In genomic region chr2:25115442-25115841, GRCm38 (mm10) we compare ENCODE assay signal across 18 mouse cellular contexts. TPM values are rescaled to one million over a fixed set of nuclear protein-coding genes. Genes with fewer than 3 reads are reported as not detected.
A peak's percentile ranks its signal among the peaks of the same experiment; 100 is the strongest.
DNase-seq lines count a peak whose midpoint lies in the region; ATAC-seq and TF ChIP-seq lines count a peak whose summit lies in the region.
"Had no signal": no experiment of that assay in that cellular context is flagged by ENCODE, and none has a peak within 500 bp of the region (broad histone marks: within the 10 kb centered on the region; RNA-seq: fewer than 3 reads in every experiment).

No protein-coding gene starts in this region.

- no peak overlapping the region for H3K9ac ChIP-seq in hindbrain, postnatal 0 days (replicated peaks; ENCODE audit: low read length)
- H3K9ac ChIP-seq in liver, embryonic 14.5 days (replicated peaks) = peak overlapping the region; percentile 18

- H3K4me2 ChIP-seq in hindbrain, postnatal 0 days (ENCODE audit: low read depth, low read length) = no peak overlapping the region
- H3K4me2 ChIP-seq in liver, embryonic 14.5 days (ENCODE audit: low read depth) = peak overlapping the region; percentile 32

- peaks cover 22% of the 10 kb centered on the region for H3K4me1 ChIP-seq in hindbrain, embryonic 10.5 days (replicated peaks)
- H3K4me1 ChIP-seq in hindbrain, postnatal 0 days (ENCODE audit: insufficient read depth, low read length) = no peaks in the 10 kb centered on the region
- peaks cover 25% of the 10 kb centered on the region for H3K4me1 ChIP-seq in bone marrow macrophage, adult 2 months (ENCODE audit: control insufficient read depth, insufficient read depth, low read length)
- H3K4me1 ChIP-seq in liver, embryonic 14.5 days (replicated peaks; ENCODE audit: control insufficient read depth in 2 of 2, insufficient read depth in 2 of 2, low read length in 1 of 2) = peaks cover 17 to 33% of the 10 kb centered on the region in 2 experiments

- H3K4me3 ChIP-seq in hindbrain, embryonic 10.5 days = no peak overlapping the region
- H3K4me3 ChIP-seq in hindbrain, postnatal 0 days (ENCODE audit: low read length) = no peak overlapping the region
- no peak overlapping the region for H3K4me3 ChIP-seq in bone marrow macrophage, adult 2 months (ENCODE audit: insufficient read depth, low read length)
- H3K4me3 ChIP-seq in liver, embryonic 14.5 days (ENCODE audit: insufficient read depth in 1 of 2, low read depth in 2 of 2, low read length in 2 of 2) = no peak overlapping the region
- H3K4me3 ChIP-seq in left cerebral cortex, adult 2 months = no peak overlapping the region
- H3K4me3 ChIP-seq: gastrocnemius, adult 2 months; heart, embryonic 10.5 days had no signal

- DNase-seq in hindbrain, embryonic 10.5 days (ENCODE audit: low spot score) = no peak
- no peak for DNase-seq in hindbrain, postnatal 0 days (ENCODE audit: low spot score)
- peak; percentile 45 to 56 (median 49) for DNase-seq in liver, embryonic 14.5 days (ENCODE audit: low read depth in 3 of 3, low spot score in 3 of 3)
- peak; percentile 49 for DNase-seq in retina, embryonic 14.5 days (ENCODE audit: low spot score)
- no peak for DNase-seq in cerebellum, postnatal 25 days
- DNase-seq in left cerebral cortex, adult 2 months (ENCODE audit: extremely low spot score in 1 of 2, low spot score in 2 of 2) = no peak
- DNase-seq in right cerebral cortex, postnatal 4 days = no peak
- DNase-seq: gastrocnemius, adult 2 months; kidney, adult 18-20 months; lung, postnatal 4 days; thymus, adult 2 months had no signal

- H3K27ac ChIP-seq in hindbrain, embryonic 10.5 days = peak overlapping the region; percentile 45; the same call in 1 of the 2 replicates
- H3K27ac ChIP-seq in hindbrain, postnatal 0 days = no peak overlapping the region
- peak overlapping the region; percentile 45 for H3K27ac ChIP-seq in bone marrow macrophage, adult 2 months (ENCODE audit: insufficient read depth, low read depth, low read length)
- H3K27ac ChIP-seq in liver, embryonic 14.5 days = peak overlapping the region; percentile 71
- H3K27ac ChIP-seq in left cerebral cortex, adult 2 months = no peak overlapping the region
- H3K27ac ChIP-seq: gastrocnemius, adult 2 months; heart, embryonic 10.5 days had no signal

- intact Hi-C loops in left cerebral cortex, adult 2 months (cut with DNase I) = no loop called here

- TF ChIP-seq EP300 in liver, embryonic 14.5 days (IDR thresholded peaks at IDR 0.05; ENCODE audit: low read depth) = peak; percentile 86

- no peak for TF ChIP-seq CTCF in hindbrain, postnatal 0 days (IDR thresholded peaks at IDR 0.05; ENCODE audit: low read depth)
- no peak for TF ChIP-seq CTCF in bone marrow macrophage, adult 2 months (IDR thresholded peaks at IDR 0.05; ENCODE audit: low read depth, low read length)
- no peak for TF ChIP-seq CTCF in liver, embryonic 14.5 days (IDR thresholded peaks at IDR 0.05; ENCODE audit: low read depth)
- TF ChIP-seq CTCF in left cerebral cortex, adult 2 months (IDR thresholded peaks at IDR 0.05) = no peak

- no peaks in the 10 kb centered on the region; the same call in 1 of the 2 replicates for H3K9me3 ChIP-seq in hindbrain, embryonic 10.5 days
- H3K9me3 ChIP-seq in hindbrain, postnatal 0 days (ENCODE audit: low read length) = no peaks in the 10 kb centered on the region
- no peaks in the 10 kb centered on the region for H3K9me3 ChIP-seq in liver, embryonic 14.5 days (ENCODE audit: control insufficient read depth, low read length)
- H3K9me3 ChIP-seq: heart, embryonic 10.5 days had no signal

- ATAC-seq in hindbrain, postnatal 0 days = no peak
- peak; percentile 82 for ATAC-seq in liver, embryonic 14.5 days (ENCODE audit: insufficient read depth)

- H3K36me3 ChIP-seq in hindbrain, embryonic 10.5 days = no peaks in the 10 kb centered on the region
- H3K36me3 ChIP-seq in hindbrain, postnatal 0 days (ENCODE audit: insufficient read depth, low read length) = no peaks in the 10 kb centered on the region
- H3K36me3 ChIP-seq in liver, embryonic 14.5 days (replicated peaks; ENCODE audit: control insufficient read depth, insufficient read depth, low read depth) = no peaks in the 10 kb centered on the region
- H3K36me3 ChIP-seq: heart, embryonic 10.5 days had no signal

- 67% methylated on average over 2 of the region's 2 CpGs for WGBS in hindbrain, embryonic 10.5 days
- WGBS in hindbrain, postnatal 0 days = 66% methylated on average over 2 of the region's 2 CpGs
- whole genome bisulfite sequencing in liver, embryonic 14.5 days (ENCODE audit: insufficient replicate concordance) = 4% methylated on average over 2 of the region's 2 CpGs

- H3K27me3 ChIP-seq in hindbrain, embryonic 10.5 days (ENCODE audit: insufficient read depth, poor library complexity, severe bottlenecking) = no peaks in the 10 kb centered on the region
- H3K27me3 ChIP-seq in hindbrain, postnatal 0 days (ENCODE audit: insufficient read depth, low read length) = no peaks in the 10 kb centered on the region
- no peaks in the 10 kb centered on the region for H3K27me3 ChIP-seq in liver, embryonic 14.5 days (ENCODE audit: control insufficient read depth, insufficient read depth, low read length)

- TF ChIP-seq POLR2A in bone marrow macrophage, adult 2 months (IDR thresholded peaks at IDR 0.05; ENCODE audit: borderline replicate concordance, low read depth, low read length) = no peak

RNA-seq across cellular contexts. Expression of gene Noxa1, which starts 20.5 kb away (rescaled TPM):
- 0.22 and 0.38 TPM in 2 replicates for polyA plus RNA-seq in hindbrain, embryonic 10.5 days (2016; fragmentation: Nextera tagmentation; extraction: Ambion mirVana)
- total RNA-seq in hindbrain, postnatal 0 days (2014; rRNA removed) = not detected in 2 replicates
- not detected in 2 replicates for polyA plus RNA-seq in hindbrain, postnatal 0 days (2015; fragmentation: Nextera tagmentation; extraction: Ambion mirVana)
- not detected in 2 replicates for polyA plus RNA-seq in bone marrow macrophage, adult 2 months (2012; ENCODE audit: insufficient read depth, insufficient read length, missing spikeins)
- 0.95 and 1.1 TPM in 2 replicates for polyA plus RNA-seq in liver, embryonic 14.5 days (2012; rRNA removed)
- polyA plus RNA-seq in liver, embryonic 14.5 days (2014; fragmentation: Nextera tagmentation; extraction: Ambion mirVana) = 1.2 and 1.8 TPM in 2 replicates
- not detected for total RNA-seq in left cerebral cortex, adult 2 months (2021)
- total RNA-seq: adrenal gland, adult 18-20 months; gastrocnemius, adult 2 months; left cerebral cortex, adult 18-20 months; liver, adult 2 months had no signal
- polyA plus RNA-seq: hindbrain, embryonic 11.5 days had no signal

RNA-seq across cellular contexts. Expression of gene Entpd8, which starts 35.3 kb away (rescaled TPM):
- not detected in 2 replicates for polyA plus RNA-seq in hindbrain, embryonic 10.5 days (2016; fragmentation: Nextera tagmentation; extraction: Ambion mirVana)
- not detected in 2 replicates for total RNA-seq in hindbrain, postnatal 0 days (2014; rRNA removed)
- not detected in 2 replicates for polyA plus RNA-seq in hindbrain, postnatal 0 days (2015; fragmentation: Nextera tagmentation; extraction: Ambion mirVana)
- polyA plus RNA-seq in bone marrow macrophage, adult 2 months (2012; ENCODE audit: insufficient read depth, insufficient read length, missing spikeins) = not detected in 2 replicates
- polyA plus RNA-seq in liver, embryonic 14.5 days (2012; rRNA removed) = 4.9 and 5.3 TPM in 2 replicates
- 2.3 and 3.6 TPM in 2 replicates for polyA plus RNA-seq in liver, embryonic 14.5 days (2014; fragmentation: Nextera tagmentation; extraction: Ambion mirVana)
- total RNA-seq in left cerebral cortex, adult 2 months (2021) = not detected
- total RNA-seq: adrenal gland, adult 18-20 months; gastrocnemius, adult 2 months; left cerebral cortex, adult 18-20 months had no signal
- polyA plus RNA-seq: forebrain, embryonic 11.5 days; hindbrain, embryonic 11.5 days had no signal

Comparison
In these comparisons a context has a peak if more than half of its experiments do, and no peak if none do; other contexts are left out.
1. H3K27ac ChIP-seq: peak in hindbrain, embryonic 10.5 days (single experiment), bone marrow macrophage, adult 2 months (single experiment) and liver, embryonic 14.5 days (single experiment); none in hindbrain, postnatal 0 days (single experiment) and left cerebral cortex, adult 2 months (single experiment).
2. DNase-seq: peak in liver, embryonic 14.5 days (3 of 3) and retina, embryonic 14.5 days (single experiment); none in hindbrain, embryonic 10.5 days (single experiment), hindbrain, postnatal 0 days (single experiment), cerebellum, postnatal 25 days (0 of 2), left cerebral cortex, adult 2 months (0 of 2) and right cerebral cortex, postnatal 4 days (single experiment).